Mouse (Mus musculus) bone marrow macrophage, adult 2 months (primary cell): ENCODE measurements around the gene Itga9.

Source experiments
- CTCF ChIP-seq: IDR thresholded peaks from 2 replicates; pipeline ENCODE4 v1.5.1; 2012; ENCODE audit warnings: low read depth, mild to moderate bottlenecking, low read length, moderate library complexity
- POLR2A ChIP-seq: IDR thresholded peaks from 2 replicates; pipeline ENCODE4 v1.6.1; 2012; ENCODE audit warnings: mild to moderate bottlenecking, low read depth, low read length, borderline replicate concordance

DNA sequence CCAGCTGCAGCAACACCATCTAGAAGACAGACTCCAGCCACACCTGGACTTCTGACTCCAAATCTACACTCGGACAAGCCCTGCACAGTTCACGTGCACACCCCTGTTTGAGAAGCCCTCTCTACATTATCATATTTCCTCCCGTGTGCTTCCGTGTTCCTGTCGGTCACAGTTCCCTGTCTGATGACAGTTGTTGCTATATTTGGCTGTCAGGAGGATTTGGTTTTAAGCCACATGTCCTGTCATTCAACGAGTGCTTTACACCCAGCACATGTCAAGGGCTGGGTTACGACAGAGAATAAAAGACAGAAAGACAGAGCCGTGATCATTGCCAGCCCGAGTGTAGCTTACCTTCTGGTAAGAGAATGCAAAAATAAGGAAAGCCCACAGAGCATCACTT, 250.2 kb downstream of the Itga9 start:
- TF ChIP-seq CTCF (no peak), POLR2A (no peak)
